Mouse (Mus musculus) MEL (cell line): ENCODE measurements around the gene Rapgef1. TPM values are rescaled to one million over a fixed set of nuclear protein-coding genes. Genes with fewer than 3 reads are reported as not detected.

Experiments
- DNase-seq: peaks from one replicate; pipeline ENCODE4 v3.0.0; 2011; ENCODE audit warnings: low read depth, low spot score
- H3K27ac ChIP-seq: 2 replicates; pipeline ENCODE4 v1.5.1; 2012; ENCODE audit warnings: low read depth, mild to moderate bottlenecking, control low read depth, low read length, moderate library complexity; ENCODE audit not compliant: control insufficient read depth
- H3K27me3 ChIP-seq, 2 experiments: fragments of 150-350 bp in 1 of 2; sonication (generic) in 1 of 2; 2 replicates each; pipeline ENCODE4 v1.6.1; 2012; ENCODE audit warnings: low read length in 2 of 2, mild to moderate bottlenecking in 2 of 2, improper control_type of control experiment in 1 of 2, moderate library complexity in 1 of 2; ENCODE audit not compliant: insufficient read depth in 2 of 2, control insufficient read depth in 1 of 2
- H3K36me3 ChIP-seq, 2 experiments: 2 replicates each; pipeline ENCODE4 v1.6.1; 2012 to 2014; ENCODE audit warnings: low read length in 2 of 2, improper control_type of control experiment in 1 of 2, inconsistent platforms in 1 of 2, mild to moderate bottlenecking in 1 of 2; ENCODE audit not compliant: insufficient read depth in 2 of 2, control insufficient read depth in 1 of 2
- H3K4me1 ChIP-seq, 2 experiments: fragments of 150-350 bp in 1 of 2; sonication (generic) in 1 of 2; 2 replicates each; pipeline ENCODE4 v1.6.1; 2012; ENCODE audit warnings: low read length in 2 of 2, improper control_type of control experiment in 1 of 2, mild to moderate bottlenecking in 1 of 2; ENCODE audit not compliant: insufficient read depth in 2 of 2, control insufficient read depth in 1 of 2
- H3K4me3 ChIP-seq, 2 experiments: fragments of 150-350 bp in 1 of 2; sonication (generic) in 1 of 2; 2 replicates each; pipeline ENCODE4 v1.5.1; 2012; ENCODE audit warnings: low read depth in 2 of 2, low read length in 2 of 2, mild to moderate bottlenecking in 2 of 2, moderate library complexity in 2 of 2, control low read depth in 1 of 2, improper control_type of control experiment in 1 of 2; ENCODE audit not compliant: control insufficient read depth in 1 of 2, insufficient read depth in 1 of 2
- H3K79me2 ChIP-seq: 2 replicates; pipeline ENCODE4 v1.6.1; 2012; ENCODE audit warnings: mild to moderate bottlenecking, low read length, moderate library complexity; ENCODE audit not compliant: control insufficient read depth, poor library complexity, insufficient read depth
- H3K9ac ChIP-seq: 2 replicates; pipeline ENCODE4 v1.6.1; 2012; ENCODE audit warnings: low read depth, mild to moderate bottlenecking, control low read depth, low read length, moderate library complexity; ENCODE audit not compliant: control insufficient read depth, poor library complexity, severe bottlenecking
- H3K9me3 ChIP-seq: fragments of 150-350 bp; sonication (generic); replicated peaks from 2 replicates; pipeline ENCODE4 v1.6.1; 2012; ENCODE audit warnings: mild to moderate bottlenecking, low read length, improper control_type of control experiment, moderate library complexity; ENCODE audit not compliant: insufficient read depth
- BHLHE40 ChIP-seq: IDR thresholded peaks from 2 replicates; pipeline ENCODE4 v1.6.1; 2012; ENCODE audit warnings: low read depth, mild to moderate bottlenecking, inconsistent platforms, low read length, improper control_type of control experiment, borderline replicate concordance
- CHD1 ChIP-seq: IDR thresholded peaks from 2 replicates; pipeline ENCODE4 v1.6.1; 2012; ENCODE audit warnings: low read depth, mild to moderate bottlenecking, inconsistent platforms, low read length, improper control_type of control experiment
- CHD2 ChIP-seq: IDR thresholded peaks from 2 replicates; pipeline ENCODE4 v1.6.1; 2011; ENCODE audit warnings: low read length, improper control_type of control experiment
- E2F4 ChIP-seq: IDR thresholded peaks from 2 replicates; pipeline ENCODE4 v1.6.1; 2011; ENCODE audit warnings: low read depth, low read length, improper control_type of control experiment, borderline replicate concordance
- ELF1 ChIP-seq: IDR thresholded peaks from 2 replicates; pipeline ENCODE4 v1.6.1; 2014; ENCODE audit warnings: low read depth, mild to moderate bottlenecking, inconsistent platforms, low read length, improper control_type of control experiment, moderate library complexity
- GABPA ChIP-seq: IDR thresholded peaks from 2 replicates; pipeline ENCODE4 v1.6.1; 2012; ENCODE audit warnings: low read depth, mild to moderate bottlenecking, inconsistent platforms, low read length, improper control_type of control experiment, moderate library complexity
- GATA1 ChIP-seq: IDR thresholded peaks from 2 replicates; pipeline ENCODE4 v1.6.1; 2011; ENCODE audit warnings: low read depth, low read length, improper control_type of control experiment
- JUND ChIP-seq: IDR thresholded peaks from 2 replicates; pipeline ENCODE4 v1.6.1; 2011; ENCODE audit warnings: low read depth, mild to moderate bottlenecking, improper control_type of control experiment, low read length
- KAT2A ChIP-seq: conservative IDR thresholded peaks from 2 replicates; pipeline ENCODE4 v1.6.1; 2012; ENCODE audit warnings: low read depth, low read length, improper control_type of control experiment, inconsistent platforms
- MAX ChIP-seq: IDR thresholded peaks from 2 replicates; pipeline ENCODE4 v1.6.1; 2011; ENCODE audit warnings: low read length, improper control_type of control experiment
- MEF2A ChIP-seq: IDR thresholded peaks from 2 replicates; pipeline ENCODE4 v1.6.1; 2014; ENCODE audit warnings: low read depth, mild to moderate bottlenecking, inconsistent platforms, low read length, improper control_type of control experiment; ENCODE audit not compliant: poor library complexity, insufficient replicate concordance, severe bottlenecking; ENCODE audit errors: extremely low read depth
- MXI1 ChIP-seq: IDR thresholded peaks from 2 replicates; pipeline ENCODE4 v1.6.1; 2011; ENCODE audit warnings: mild to moderate bottlenecking, low read depth, low read length, improper control_type of control experiment
- MYC ChIP-seq: IDR thresholded peaks from 2 replicates; pipeline ENCODE4 v1.6.1; 2011; ENCODE audit warnings: low read depth, mild to moderate bottlenecking, low read length, improper control_type of control experiment, moderate library complexity
- NELFE ChIP-seq: IDR thresholded peaks from 2 replicates; pipeline ENCODE4 v1.6.1; 2011; ENCODE audit warnings: low read depth, low read length, improper control_type of control experiment
- NRF1 ChIP-seq: IDR thresholded peaks from 2 replicates; pipeline ENCODE4 v1.6.1; 2014; ENCODE audit warnings: low read depth, mild to moderate bottlenecking, inconsistent platforms, low read length, improper control_type of control experiment, moderate library complexity; ENCODE audit not compliant: poor library complexity, insufficient read depth, severe bottlenecking
- POLR2AphosphoS2 ChIP-seq: IDR thresholded peaks from 2 replicates; pipeline ENCODE4 v1.6.1; 2011; ENCODE audit warnings: low read length, improper control_type of control experiment
- POLR2AphosphoS5 ChIP-seq: IDR thresholded peaks from 2 replicates; pipeline ENCODE4 v1.6.1; 2012; ENCODE audit warnings: low read depth, borderline replicate concordance, mild to moderate bottlenecking, inconsistent platforms, low read length, moderate library complexity, mixed read lengths
- RAD21 ChIP-seq: IDR thresholded peaks from 2 replicates; pipeline ENCODE4 v1.6.1; 2011; ENCODE audit warnings: mild to moderate bottlenecking, low read depth, low read length, improper control_type of control experiment
- RCOR1 ChIP-seq: IDR thresholded peaks from 2 replicates; pipeline ENCODE4 v1.6.1; 2012; ENCODE audit warnings: low read depth, mild to moderate bottlenecking, inconsistent platforms, low read length, improper control_type of control experiment
- SMC3 ChIP-seq: IDR thresholded peaks from 2 replicates; pipeline ENCODE4 v1.6.1; 2011; ENCODE audit warnings: low read depth, low read length, improper control_type of control experiment
- TAL1 ChIP-seq: IDR thresholded peaks from 2 replicates; pipeline ENCODE4 v1.6.1; 2012; ENCODE audit warnings: mild to moderate bottlenecking, inconsistent platforms, low read length, moderate library complexity, mixed read lengths
- TBP ChIP-seq: IDR thresholded peaks from 2 replicates; pipeline ENCODE4 v1.8.0; 2011; ENCODE audit warnings: low read depth, low read length, improper control_type of control experiment
- TCF12 ChIP-seq: IDR thresholded peaks from 2 replicates; pipeline ENCODE4 v1.6.1; 2014; ENCODE audit warnings: low read depth, mild to moderate bottlenecking, inconsistent platforms, low read length, improper control_type of control experiment, moderate library complexity
- UBTF ChIP-seq: IDR thresholded peaks from 2 replicates; pipeline ENCODE4 v1.6.1; 2012; ENCODE audit warnings: low read depth, mild to moderate bottlenecking, inconsistent platforms, low read length, improper control_type of control experiment, moderate library complexity, borderline replicate concordance; ENCODE audit not compliant: insufficient read depth
- USF1 ChIP-seq: IDR thresholded peaks from 2 replicates; pipeline ENCODE4 v1.6.1; 2014; ENCODE audit warnings: low read depth, mild to moderate bottlenecking, inconsistent platforms, low read length, improper control_type of control experiment, moderate library complexity
- USF2 ChIP-seq, 2 experiments: IDR thresholded peaks; 2 replicates each; pipeline ENCODE4 v1.6.1; 2011 to 2012; ENCODE audit warnings: improper control_type of control experiment in 2 of 2, low read length in 2 of 2, borderline replicate concordance in 1 of 2, inconsistent platforms in 1 of 2, low read depth in 1 of 2, mild to moderate bottlenecking in 1 of 2; ENCODE audit not compliant: insufficient read depth in 1 of 2
- ZNF384 ChIP-seq: IDR thresholded peaks from 2 replicates; pipeline ENCODE4 v1.6.1; 2012; ENCODE audit warnings: low read depth, mild to moderate bottlenecking, inconsistent platforms, low read length, improper control_type of control experiment
- polyA plus RNA-seq, 2 experiments: library from polyadenylated mRNA; stranded (reverse) in 1 of 2; unstranded in 1 of 2; fragments of >175 nt in 1 of 2; fragments of >200 nt in 1 of 2; gene quantifications; 2 replicates each; pipeline versions ENCODE4 v1.2.1 to v1.2.4; 2012; ENCODE audit warnings: low replicate concordance in 2 of 2, low read depth in 1 of 2; ENCODE audit not compliant: insufficient read length in 2 of 2, insufficient read depth in 1 of 2, missing spikeins in 1 of 2
- total RNA-seq: library from RNA; depleted of rRNA; stranded (reverse); fragments of 300-350 nt; gene quantifications from 2 replicates; pipeline ENCODE4 v1.2.3, GENCODE M21; 2012

Gene Rapgef1
- total and polyA plus RNA-seq, 3 experiments, result 57.2 to 88.3 (median 77.0) TPM

GRCm38 (mm10) chr2:29651876-29652275 lies 32.4 kb downstream of the Rapgef1 start:
- H3K9me3 ChIP-seq, result no peaks in the 10 kb centered on the region
- no peak overlapping the region for H3K27ac ChIP-seq
- TF ChIP-seq JUND (no peak), TBP (no peak), POLR2AphosphoS5 (no peak), NELFE (no peak), BHLHE40 (no peak), MYC (no peak), SMC3 (no peak), USF2 (IDR thresholded peaks at IDR 0.05; ENCODE audit: borderline replicate concordance in 1 of 2, insufficient read depth in 1 of 2, low read depth in 1 of 2, low read length in 2 of 2) (no peak), MEF2A (no peak), MXI1 (no peak), RAD21 (no peak), KAT2A (no peak), E2F4 (no peak), ELF1 (no peak), NRF1 (no peak), TCF12 (no peak), POLR2AphosphoS2 (no peak), CHD2 (no peak), UBTF (no peak)
- H3K27me3 ChIP-seq, result no peaks in the 10 kb centered on the region
- peaks cover 6 to 11% of the 10 kb centered on the region in 2 experiments; a peak in 3 of 4 replicates for H3K4me1 ChIP-seq
- peaks cover 0 to 15% of the 10 kb centered on the region in 2 experiments; a peak in 2 of 4 replicates for H3K36me3 ChIP-seq
- no peak for DNase-seq
- no peak overlapping the region for H3K9ac ChIP-seq
- H3K4me3 ChIP-seq, result no peak overlapping the region
- H3K79me2 ChIP-seq, result peaks cover 11% of the 10 kb centered on the region

- TF ChIP-seq USF1 (no peak), JUND (no peak), CHD2 (no peak), CHD1 (no peak), GABPA (no peak), NRF1 (no peak), MXI1 (no peak), E2F4 (no peak), RCOR1 (no peak), MAX (no peak), POLR2AphosphoS5 (no peak), GATA1 (no peak), TAL1 (no peak), ELF1 (no peak), KAT2A (no peak), RAD21 (no peak), ZNF384 (no peak)
- DNase-seq, result no peak
- H3K9me3 ChIP-seq, result no peaks in the 10 kb centered on the region
- H3K27ac ChIP-seq, result no peak overlapping the region
- peaks cover 8% of the 10 kb centered on the region for H3K79me2 ChIP-seq
- H3K4me3 ChIP-seq, result no peak overlapping the region
- no peaks in the 10 kb centered on the region for H3K36me3 ChIP-seq
- H3K27me3 ChIP-seq, result no peaks in the 10 kb centered on the region
- no peak overlapping the region for H3K9ac ChIP-seq
- H3K4me1 ChIP-seq, result peaks cover 0 to 2% of the 10 kb centered on the region in 2 experiments; a peak in 1 of 4 replicates
Measured at GRCm38 (mm10) chr2:29655433-29655832, 35.9 kb downstream of the Rapgef1 start.
